ENCODE assay signal across 14 mouse cellular contexts in the genomic region with DNA sequence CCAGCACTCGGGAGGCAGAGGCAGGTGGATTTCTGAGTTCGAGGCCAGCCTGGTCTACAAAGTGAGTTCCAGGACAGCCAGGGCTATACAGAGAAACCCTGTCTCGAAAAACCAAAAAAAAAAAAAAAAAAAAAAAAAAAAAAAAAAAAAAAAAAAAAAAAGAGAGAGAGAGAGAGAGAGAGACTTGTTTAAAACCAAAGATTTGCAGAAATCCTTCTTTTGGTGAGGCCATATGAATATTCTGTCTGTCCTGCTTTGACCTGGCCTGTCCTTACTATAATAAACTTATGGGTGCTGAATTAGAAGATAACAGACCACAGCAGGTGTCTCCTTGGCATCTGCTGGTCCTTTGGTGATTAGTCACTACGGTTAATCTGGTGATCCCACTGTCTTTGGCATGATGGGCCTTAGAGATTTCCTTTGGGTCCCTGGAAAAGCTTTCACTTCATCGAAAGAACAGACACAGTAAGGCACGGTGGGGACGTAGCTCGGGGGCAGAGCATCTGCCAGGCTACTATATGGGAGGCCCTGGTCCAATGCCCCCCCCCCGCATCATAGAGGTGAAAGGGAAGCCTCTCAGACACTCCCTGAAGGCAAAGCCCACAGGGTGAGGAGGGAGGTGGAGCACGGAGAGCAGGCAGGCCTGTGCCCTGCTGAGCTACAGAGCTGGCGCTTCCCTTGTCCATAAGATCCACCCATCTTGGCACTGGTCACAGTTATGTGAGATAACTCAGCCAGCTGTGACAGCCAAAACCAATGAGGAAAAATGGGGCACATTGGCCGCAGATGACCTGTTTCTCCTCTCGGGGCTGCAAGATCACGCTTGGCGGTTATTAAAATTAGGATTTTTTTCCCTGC. TPM values are rescaled to one million over a fixed set of nuclear protein-coding genes. Genes with fewer than 3 reads are reported as not detected.
DNase-seq lines count a peak whose midpoint lies in the region; ATAC-seq and TF ChIP-seq lines count a peak whose summit lies in the region.
"Had no signal": no experiment of that assay in that cellular context is flagged by ENCODE, and none has a peak within 500 bp of the region (broad histone marks: within the 10 kb centered on the region; RNA-seq: fewer than 3 reads in every experiment).

No protein-coding gene starts in this region.

- H3K4me3 ChIP-seq in megakaryocyte, embryonic 14.5 days (replicated peaks): peak overlapping the region; percentile 48
- no peak overlapping the region for H3K4me3 ChIP-seq in bone marrow, adult 2 months (replicated peaks; ENCODE audit: control insufficient read depth, low read depth, low read length)
- no peak overlapping the region for H3K4me3 ChIP-seq in liver, postnatal 0 days (ENCODE audit: low read depth, low read length)
- H3K4me3 ChIP-seq: hindbrain, embryonic 12.5 days; layer of hippocampus, adult 2 months; limb, embryonic 15.5 days had no signal

- peaks cover 74% of the 10 kb centered on the region for H3K4me1 ChIP-seq in megakaryocyte, embryonic 14.5 days
- peaks cover 5% of the 10 kb centered on the region for H3K4me1 ChIP-seq in bone marrow, adult 2 months (ENCODE audit: control insufficient read depth, insufficient read depth, low read length)
- H3K4me1 ChIP-seq in liver, postnatal 0 days (ENCODE audit: insufficient read depth): peaks cover 23% of the 10 kb centered on the region

- H3K4me2 ChIP-seq in liver, postnatal 0 days (ENCODE audit: low read depth, low read length): peak overlapping the region; percentile 20
- H3K4me2 ChIP-seq: hindbrain, embryonic 12.5 days; limb, embryonic 15.5 days had no signal

- WGBS in bone marrow, adult 2 months: 28% methylated on average over 14 of the region's 15 CpGs
- 59% methylated on average over 14 of the region's 15 CpGs for WGBS in liver, postnatal 0 days (ENCODE audit: insufficient replicate concordance)

- H3K9me3 ChIP-seq in megakaryocyte, embryonic 14.5 days: no peaks in the 10 kb centered on the region
- no peaks in the 10 kb centered on the region for H3K9me3 ChIP-seq in liver, postnatal 0 days (ENCODE audit: low read length)
- H3K9me3 ChIP-seq: hindbrain, embryonic 12.5 days; limb, embryonic 15.5 days had no signal

- no peak for TF ChIP-seq POLR2A in bone marrow, adult 2 months (IDR thresholded peaks at IDR 0.05; ENCODE audit: borderline replicate concordance, control insufficient read depth, low read depth, low read length)

- H3K36me3 ChIP-seq in megakaryocyte, embryonic 14.5 days (replicated peaks; ENCODE audit: low read length): no peaks in the 10 kb centered on the region
- H3K36me3 ChIP-seq in liver, postnatal 0 days (replicated peaks; ENCODE audit: insufficient read depth, low read length): no peaks in the 10 kb centered on the region
- H3K36me3 ChIP-seq: hindbrain, embryonic 12.5 days; limb, embryonic 15.5 days had no signal

- peak; percentile 48 for DNase-seq in adrenal gland, postnatal 14 days
- DNase-seq in adrenal gland, adult (ENCODE audit: inconsistent age in 2 of 2, low spot score in 1 of 2): no peak
- DNase-seq in liver, postnatal 0 days: peak; percentile 35
- DNase-seq in urinary bladder, postnatal 25 days (ENCODE audit: low spot score): no peak
- DNase-seq: cerebellum, postnatal 36 days; gastrocnemius, postnatal 36 days had no signal

- no peak overlapping the region for H3K9ac ChIP-seq in liver, postnatal 0 days (replicated peaks)
- H3K9ac ChIP-seq: hindbrain, embryonic 12.5 days; limb, embryonic 15.5 days had no signal

- ATAC-seq in megakaryocyte, adult 5-6 weeks (ENCODE audit: poor library complexity, severe bottlenecking): no peak
- peak; percentile 32; the same call in 1 of the 2 replicates for ATAC-seq in liver, postnatal 0 days
- no peak for ATAC-seq in inflammation-experienced regulatory T-cells, adult 6 months
- ATAC-seq: midbrain, embryonic 16.5 days had no signal

- peak overlapping the region; percentile 49 for H3K27ac ChIP-seq in bone marrow, adult 2 months (ENCODE audit: control insufficient read depth, insufficient read depth, low read depth, low read length, poor library complexity)
- H3K27ac ChIP-seq in liver, postnatal 0 days (ENCODE audit: low read depth): peak overlapping the region; percentile 12; the same call in 1 of the 2 replicates
- H3K27ac ChIP-seq: hindbrain, embryonic 12.5 days; layer of hippocampus, adult 2 months; limb, embryonic 15.5 days had no signal

- peaks cover 24% of the 10 kb centered on the region for H3K27me3 ChIP-seq in megakaryocyte, embryonic 14.5 days (replicated peaks)
- H3K27me3 ChIP-seq in liver, postnatal 0 days (ENCODE audit: insufficient read depth, low read length): peaks cover 7% of the 10 kb centered on the region

- no peak for TF ChIP-seq CTCF in bone marrow, adult 2 months (IDR thresholded peaks at IDR 0.05; ENCODE audit: control insufficient read depth, insufficient read depth, low read length)
- TF ChIP-seq CTCF in liver, postnatal 0 days (IDR thresholded peaks at IDR 0.05; ENCODE audit: low read depth): no peak

- TF ChIP-seq EP300 in liver, postnatal 0 days (IDR thresholded peaks at IDR 0.05; ENCODE audit: low read depth): peak; percentile 90

RNA-seq across cellular contexts. Expression of gene Galnt6, which starts 6.1 kb away (rescaled TPM):
- 8.1 and 11.9 TPM in 2 replicates for total RNA-seq in adrenal gland, postnatal 14 days (2021)
- polyA plus RNA-seq in megakaryocyte, embryonic 14.5 days (2012; ENCODE audit: insufficient read depth, low replicate concordance): 2.3 TPM in 1 of 2 replicates, not detected in the other
- 3.6 and 4.2 TPM in 2 replicates for total RNA-seq in megakaryocyte, adult 5-6 weeks (2015)
- 9.6 and 11.4 TPM in 2 replicates for total RNA-seq in megakaryocyte, adult 5-6 weeks (2017)
- 4.4 and 11.8 TPM in 2 replicates for polyA plus RNA-seq in bone marrow, adult 2 months (2011; ENCODE audit: insufficient read depth, insufficient read length, low replicate concordance, missing spikeins)
- polyA plus RNA-seq in liver, postnatal 0 days (2015; fragmentation: Nextera tagmentation; extraction: Ambion mirVana): 1.3 and 1.6 TPM in 2 replicates
- 10 to 100 TPM; 55.3 to 67.0 (median 65.0) TPM for polyA plus RNA-seq in inflammation-experienced regulatory T-cells, adult 6 months (2017; shearing (Covaris generic))

RNA-seq across cellular contexts. Expression of gene Slc4a8, which starts 26.2 kb away (rescaled TPM):
- 10.4 and 14.6 TPM in 2 replicates for total RNA-seq in adrenal gland, postnatal 14 days (2021)
- polyA plus RNA-seq in megakaryocyte, embryonic 14.5 days (2012; ENCODE audit: insufficient read depth, low replicate concordance): 0.02 TPM in 1 of 2 replicates, not detected in the other
- total RNA-seq in megakaryocyte, adult 5-6 weeks (2015): 0.16 and 4.0 TPM in 2 replicates
- 1.8 and 2.3 TPM in 2 replicates for total RNA-seq in megakaryocyte, adult 5-6 weeks (2017)
- 0.84 and 5.2 TPM in 2 replicates for polyA plus RNA-seq in bone marrow, adult 2 months (2011; ENCODE audit: insufficient read depth, insufficient read length, low replicate concordance, missing spikeins)
- 1.0 and 1.1 TPM in 2 replicates for polyA plus RNA-seq in liver, postnatal 0 days (2015; fragmentation: Nextera tagmentation; extraction: Ambion mirVana)
- polyA plus RNA-seq in inflammation-experienced regulatory T-cells, adult 6 months (2017; shearing (Covaris generic)): 10 to 100 TPM in 1 of 3 experiments, 1 to 10 TPM in 2; 7.4 to 10.9 (median 9.1) TPM

RNA-seq across cellular contexts. Expression of gene Cela1, which starts 47.6 kb away (rescaled TPM):
- 26.1 and 32.9 TPM in 2 replicates for total RNA-seq in adrenal gland, postnatal 14 days (2021)
- 12.5 and 23.0 TPM in 2 replicates for polyA plus RNA-seq in megakaryocyte, embryonic 14.5 days (2012; ENCODE audit: insufficient read depth, low replicate concordance)
- total RNA-seq in megakaryocyte, adult 5-6 weeks (2015): 3.5 and 6.2 TPM in 2 replicates
- 1.8 and 4.2 TPM in 2 replicates for total RNA-seq in megakaryocyte, adult 5-6 weeks (2017)
- polyA plus RNA-seq in bone marrow, adult 2 months (2011; ENCODE audit: insufficient read depth, insufficient read length, low replicate concordance, missing spikeins): 55.3 and 57.2 TPM in 2 replicates
- polyA plus RNA-seq in liver, postnatal 0 days (2015; fragmentation: Nextera tagmentation; extraction: Ambion mirVana): 29.5 and 31.5 TPM in 2 replicates
- polyA plus RNA-seq in inflammation-experienced regulatory T-cells, adult 6 months (2017; shearing (Covaris generic)): 10 to 100 TPM in 1 of 3 experiments, 1 to 10 TPM in 2; 6.8 to 12.6 (median 8.2) TPM
- total RNA-seq: gastrocnemius, postnatal 36 days had no signal

Comparison
In these comparisons a context has a peak if more than half of its experiments do, and no peak if none do; other contexts are left out.
1. DNase-seq: peak in adrenal gland, postnatal 14 days (single experiment) and liver, postnatal 0 days (single experiment); none in adrenal gland, adult (0 of 2) and urinary bladder, postnatal 25 days (single experiment).